ENCODE assay signal across 24 mouse cellular contexts in genomic region chr2:104716279-104716678, GRCm38 (mm10). TPM values are rescaled to one million over a fixed set of nuclear protein-coding genes. Genes with fewer than 3 reads are reported as not detected.
"Had no signal": no experiment of that assay in that cellular context is flagged by ENCODE, and none has a peak within 500 bp of the region (broad histone marks: within the 10 kb centered on the region; RNA-seq: fewer than 3 reads in every experiment).

TSS of gene Pin1rt1 (minus strand) at chr2:104716379.

- H3K27ac ChIP-seq: neural tube, embryonic 12.5 days; neural tube, embryonic 13.5 days; neural tube, embryonic 15.5 days; stomach, embryonic 15.5 days; stomach, postnatal 0 days had no signal

- H3K4me2 ChIP-seq: neural tube, embryonic 12.5 days; neural tube, embryonic 13.5 days; neural tube, embryonic 15.5 days; stomach, embryonic 15.5 days had no signal

- H3K36me3 ChIP-seq: neural tube, embryonic 12.5 days; neural tube, embryonic 13.5 days; neural tube, embryonic 15.5 days; stomach, embryonic 15.5 days had no signal

- H3K4me3 ChIP-seq: neural tube, embryonic 12.5 days; neural tube, embryonic 13.5 days; neural tube, embryonic 15.5 days; stomach, embryonic 15.5 days had no signal

- H3K9me3 ChIP-seq: neural tube, embryonic 12.5 days; neural tube, embryonic 13.5 days; neural tube, embryonic 15.5 days; stomach, embryonic 15.5 days had no signal

- H3K9ac ChIP-seq: neural tube, embryonic 12.5 days; neural tube, embryonic 13.5 days; neural tube, embryonic 15.5 days; stomach, embryonic 15.5 days had no signal

- H3K27me3 ChIP-seq: neural tube, embryonic 12.5 days; neural tube, embryonic 13.5 days; stomach, embryonic 15.5 days had no signal

- DNase-seq: retina, postnatal 1 day; right cerebral cortex, adult 18-20 months; right cerebral cortex, postnatal 14 days; right cerebral cortex, postnatal 25 days; right cerebral cortex, postnatal 4 days; spleen, adult 18-20 months; thymus, adult 18-20 months; thymus, adult 2 months; thymus, postnatal 14 days; thymus, postnatal 25 days; thymus, postnatal 36 days; thymus, postnatal 4 days had no signal

RNA-seq across cellular contexts. Expression of gene Pin1rt1, which starts in this region (rescaled TPM):
- total RNA-seq: neutrophil, adult 5-6 weeks had no signal
- polyA plus RNA-seq: neural tube, embryonic 11.5 days; neural tube, embryonic 12.5 days; neural tube, embryonic 13.5 days; small intestine, adult 2 months; spleen, adult 2 months; stomach, embryonic 14.5 days; stomach, embryonic 15.5 days; stomach, postnatal 0 days; thymus, adult 2 months; thymus, postnatal 0 days; urinary bladder, adult 2 months had no signal
